Mouse (Mus musculus) 416B (cell line): Measurements from ENCODE around the gene Ints2.
A peak's percentile ranks its signal among the peaks of the same experiment; 100 is the strongest.
"Not testable (repeated sequence)": the region's sequence is repeated elsewhere in the genome, so short reads cannot be mapped to it uniquely, and the experiment has no call there.

Experiments
- DNase-seq: peaks from one replicate; pipeline ENCODE4 v3.0.0; 2011; ENCODE audit warnings: low read depth

Ints2 gene

GRCm38 (mm10) chr11:86257460-86258076, at the start of gene Ints2:
Ints2 (minus strand) TSS chr11:86257575.
- peak; percentile 94 for DNase-seq

GRCm38 (mm10) chr11:86292201-86292600, 34.8 kb upstream of the Ints2 start:
- DNase-seq, result not testable (repeated sequence)

- no peak for DNase-seq
Measured at GRCm38 (mm10) chr11:86291714-86292113, 34.3 kb upstream of the Ints2 start.

- no peak for DNase-seq
Measured at GRCm38 (mm10) chr11:86285729-86286128, 28.4 kb upstream of the Ints2 start.

- no peak for DNase-seq
Measured at GRCm38 (mm10) chr11:86278442-86279102, 21.2 kb upstream of the Ints2 start.

- DNase-seq, result no peak
Measured at GRCm38 (mm10) chr11:86257054-86257453, 321 bp downstream of the Ints2 start.

- no peak for DNase-seq
Measured at GRCm38 (mm10) chr11:86253342-86253741, 4.0 kb downstream of the Ints2 start.

GRCm38 (mm10) chr11:86232446-86232845, 24.9 kb downstream of the Ints2 start:
- DNase-seq, result peak; percentile 21

- DNase-seq, result no peak
Measured at GRCm38 (mm10) chr11:86231781-86232350, 25.5 kb downstream of the Ints2 start.

GRCm38 (mm10) chr11:86226646-86227180, 30.7 kb downstream of the Ints2 start:
- DNase-seq, result no peak

GRCm38 (mm10) chr11:86225761-86226160, 31.6 kb downstream of the Ints2 start:
- DNase-seq, result no peak

- no peak for DNase-seq
Measured at GRCm38 (mm10) chr11:86211803-86212202, 45.6 kb downstream of the Ints2 start.

GRCm38 (mm10) chr11:86209123-86209522, 48.3 kb downstream of the Ints2 start:
- DNase-seq, result no peak

GRCm38 (mm10) chr11:86205876-86206275, 51.5 kb downstream of the Ints2 start:
- no peak for DNase-seq

- DNase-seq, result no peak
Measured at GRCm38 (mm10) chr11:86205031-86205430, 52.3 kb downstream of the Ints2 start.

GRCm38 (mm10) chr11:86201901-86202675, 55.3 kb downstream of the Ints2 start:
- DNase-seq, result peak; percentile 59

- DNase-seq, result peak; percentile 98
Measured at GRCm38 (mm10) chr11:86201037-86201786, 56.2 kb downstream of the Ints2 start, which contains the start of gene Brip1. Brip1 (minus strand) TSS chr11:86201193.

- peak; percentile 74 for DNase-seq
Measured at GRCm38 (mm10) chr11:86200460-86201021, 56.8 kb downstream of the Ints2 start.

- no peak for DNase-seq
Measured at GRCm38 (mm10) chr11:86199733-86200132, 57.6 kb downstream of the Ints2 start.

GRCm38 (mm10) chr11:86185224-86185623, 72.2 kb downstream of the Ints2 start:
- peak; percentile 58 for DNase-seq

- DNase-seq, result no peak
Measured at GRCm38 (mm10) chr11:86175833-86176232, 81.5 kb downstream of the Ints2 start.
